In genomic region chr8:90938352-90938930, GRCm38 (mm10) we compare ENCODE assay signal across 23 mouse cellular contexts.
DNase-seq lines count a peak whose midpoint lies in the region; ATAC-seq and TF ChIP-seq lines count a peak whose summit lies in the region.
"Had no signal": no experiment of that assay in that cellular context is flagged by ENCODE, and none has a peak within 500 bp of the region (broad histone marks: within the 10 kb centered on the region; RNA-seq: fewer than 3 reads in every experiment).

No protein-coding gene starts in this region.

- peak overlapping the region; percentile 85 for H3K27ac ChIP-seq in bone marrow macrophage, adult 2 months (ENCODE audit: insufficient read depth, low read depth, low read length)
- H3K27ac ChIP-seq in intestine, postnatal 0 days (ENCODE audit: low read depth, low read length): no peak overlapping the region
- H3K27ac ChIP-seq in stomach, embryonic 14.5 days (ENCODE audit: low read length): no peak overlapping the region
- H3K27ac ChIP-seq: embryonic facial prominence, embryonic 15.5 days; kidney, postnatal 0 days; lung, embryonic 15.5 days; midbrain, embryonic 15.5 days had no signal

- peaks cover 8% of the 10 kb centered on the region; the same call in 1 of the 2 replicates for H3K36me3 ChIP-seq in intestine, postnatal 0 days (ENCODE audit: control insufficient read depth, insufficient read depth)
- no peaks in the 10 kb centered on the region for H3K36me3 ChIP-seq in stomach, embryonic 14.5 days (ENCODE audit: control insufficient read depth, insufficient read depth, low read length)
- H3K36me3 ChIP-seq: midbrain, embryonic 15.5 days had no signal

- TF ChIP-seq POLR2A in bone marrow macrophage, adult 2 months (IDR thresholded peaks at IDR 0.05; ENCODE audit: borderline replicate concordance, low read depth, low read length): no peak

- H3K4me3 ChIP-seq in bone marrow macrophage, adult 2 months (ENCODE audit: insufficient read depth, low read length): no peak overlapping the region
- H3K4me3 ChIP-seq in intestine, postnatal 0 days (ENCODE audit: low read depth, low read length): no peak overlapping the region
- H3K4me3 ChIP-seq in stomach, embryonic 14.5 days (ENCODE audit: low read depth, low read length): no peak overlapping the region
- H3K4me3 ChIP-seq: embryonic facial prominence, embryonic 15.5 days; lung, embryonic 15.5 days; midbrain, embryonic 15.5 days; myocyte had no signal

- ATAC-seq in intestine, postnatal 0 days: peak; percentile 33; the same call in 1 of the 2 replicates
- ATAC-seq in stomach, embryonic 14.5 days (ENCODE audit: insufficient number of reproducible peaks, insufficient read depth, low FRiP score, low read depth): peak; percentile 88
- ATAC-seq: forebrain, embryonic 16.5 days; hindbrain, embryonic 16.5 days; midbrain, embryonic 15.5 days; Patski had no signal

- no peak for TF ChIP-seq CTCF in bone marrow macrophage, adult 2 months (IDR thresholded peaks at IDR 0.05; ENCODE audit: low read depth, low read length)
- TF ChIP-seq CTCF in intestine, postnatal 0 days (IDR thresholded peaks at IDR 0.05; ENCODE audit: low read depth): no peak

- peak; percentile 44 for DNase-seq in 416B (ENCODE audit: low read depth)
- DNase-seq in layer of hippocampus, adult 18-20 months (ENCODE audit: low spot score in 2 of 2): no peak
- DNase-seq in heart, postnatal 14 days: no peak
- no peak for DNase-seq in spleen, postnatal 14 days (ENCODE audit: low spot score in 2 of 2)
- DNase-seq: adrenal gland, adult 8-10 months; cerebellum, adult 11 months; cerebellum, postnatal 10 days; heart, postnatal 10 days; kidney, adult 18-20 months; right cerebral cortex, adult 18-20 months; thymus, adult 2 months had no signal

- H3K4me2 ChIP-seq in intestine, postnatal 0 days (replicated peaks; ENCODE audit: low read depth): no peak overlapping the region
- no peak overlapping the region for H3K4me2 ChIP-seq in stomach, embryonic 14.5 days (replicated peaks; ENCODE audit: low read depth, low read length)
- H3K4me2 ChIP-seq: embryonic facial prominence, embryonic 15.5 days; heart, embryonic 11.5 days; lung, embryonic 15.5 days; midbrain, embryonic 15.5 days had no signal

- H3K9ac ChIP-seq in intestine, postnatal 0 days (ENCODE audit: low read depth, low read length): no peak overlapping the region
- H3K9ac ChIP-seq in stomach, embryonic 14.5 days (replicated peaks; ENCODE audit: low read depth, low read length): no peak overlapping the region
- H3K9ac ChIP-seq: embryonic facial prominence, embryonic 15.5 days; lung, embryonic 15.5 days; midbrain, embryonic 15.5 days had no signal

- no peaks in the 10 kb centered on the region for H3K27me3 ChIP-seq in intestine, postnatal 0 days (replicated peaks; ENCODE audit: control insufficient read depth, insufficient read depth, low read length)
- H3K27me3 ChIP-seq in stomach, embryonic 14.5 days (ENCODE audit: control insufficient read depth, insufficient read depth, low read length): no peaks in the 10 kb centered on the region
- H3K27me3 ChIP-seq: embryonic facial prominence, embryonic 15.5 days; lung, embryonic 15.5 days; midbrain, embryonic 15.5 days; Patski had no signal

- intact Hi-C loops in heart, postnatal 14 days (cut with DNase I): no loop called here

- H3K9me3 ChIP-seq in intestine, postnatal 0 days (ENCODE audit: control insufficient read depth): no peaks in the 10 kb centered on the region
- H3K9me3 ChIP-seq in stomach, embryonic 14.5 days (ENCODE audit: control insufficient read depth, low read depth, low read length): no peaks in the 10 kb centered on the region
- H3K9me3 ChIP-seq: embryonic facial prominence, embryonic 15.5 days; lung, embryonic 15.5 days; midbrain, embryonic 15.5 days had no signal

- peaks cover 26% of the 10 kb centered on the region for H3K4me1 ChIP-seq in bone marrow macrophage, adult 2 months (ENCODE audit: control insufficient read depth, insufficient read depth, low read length)
- H3K4me1 ChIP-seq in intestine, postnatal 0 days (replicated peaks; ENCODE audit: control insufficient read depth, insufficient read depth, low read length): no peaks in the 10 kb centered on the region
- no peaks in the 10 kb centered on the region for H3K4me1 ChIP-seq in stomach, embryonic 14.5 days (ENCODE audit: control insufficient read depth, insufficient read depth, low read length)
- H3K4me1 ChIP-seq: embryonic facial prominence, embryonic 15.5 days; lung, embryonic 15.5 days; midbrain, embryonic 15.5 days had no signal

- WGBS in intestine, postnatal 0 days: 75% methylated on average over 4 of the region's 4 CpGs
- WGBS in stomach, embryonic 14.5 days: 77% methylated on average over 4 of the region's 4 CpGs
